Mouse (Mus musculus) kidney, postnatal 0 days (tissue): ENCODE data around the gene Prr29. TPM values are rescaled to one million over a fixed set of nuclear protein-coding genes. Genes with fewer than 3 reads are reported as not detected.

ENCODE experiments used
- ATAC-seq: fragments of 200-750 bp; cut with Nextera tagmentation; replicated peaks from 2 replicates; pipeline ENCODE4 v1.8.0; 2017; ENCODE audit warnings: low read depth, moderate number of reproducible peaks, moderate TSS enrichment, moderate library complexity; ENCODE audit not compliant: low FRiP score
- DNase-seq: peaks from one replicate; pipeline ENCODE4 v3.0.0-alpha.2; 2016; ENCODE audit warnings: low spot score
- H3K27ac ChIP-seq: fragments of 300-500 bp; sonication (generic); 2 replicates; pipeline ENCODE4 v1.5.1; 2014; ENCODE audit warnings: mild to moderate bottlenecking
- H3K27me3 ChIP-seq: fragments of 300-500 bp; sonication (generic); 2 replicates; pipeline ENCODE4 v1.6.1; 2014; ENCODE audit warnings: low read length, mixed read lengths; ENCODE audit not compliant: insufficient read depth
- H3K36me3 ChIP-seq: fragments of 300-500 bp; sonication (generic); 2 replicates; pipeline ENCODE4 v1.6.1; 2014; ENCODE audit warnings: low read length, mixed read lengths; ENCODE audit not compliant: insufficient read depth
- H3K4me1 ChIP-seq: fragments of 300-500 bp; sonication (generic); replicated peaks from 2 replicates; pipeline ENCODE4 v1.6.1; 2014; ENCODE audit warnings: antibody characterized with exemption, low read length, mixed read lengths; ENCODE audit not compliant: insufficient read depth
- H3K4me2 ChIP-seq: fragments of 300-500 bp; sonication (generic); 2 replicates; pipeline ENCODE4 v1.6.1; 2014; ENCODE audit warnings: mild to moderate bottlenecking, low read length, moderate library complexity, mixed read lengths
- H3K4me3 ChIP-seq: fragments of 300-500 bp; sonication (generic); replicated peaks from 2 replicates; pipeline ENCODE4 v1.5.1; 2014; ENCODE audit warnings: low read depth, low read length
- H3K9ac ChIP-seq: fragments of 300-500 bp; sonication (generic); 2 replicates; pipeline ENCODE4 v1.6.1; 2014; ENCODE audit warnings: low read depth, low read length
- H3K9me3 ChIP-seq: fragments of 300-500 bp; sonication (generic); replicated peaks from 2 replicates; pipeline ENCODE4 v1.6.1; 2016; ENCODE audit warnings: low read length, inconsistent platforms, mixed read lengths
- CTCF ChIP-seq: IDR thresholded peaks from 2 replicates; pipeline ENCODE4 v1.5.1; 2016; ENCODE audit warnings: antibody characterized with exemption, low read depth, mild to moderate bottlenecking, moderate library complexity
- WGBS: fragments of 180-500 bp; shearing (Covaris S2); extraction: QIAGEN DNeasy Blood & Tissue Kit; methylation state at CpG from one replicate; pipeline ENCODE4 v1.1.7; 2014; 5-methylcytosine and 5-hydroxymethylcytosine counted together
- polyA plus RNA-seq: library from polyadenylated mRNA; unstranded; fragments of >200 nt; fragmentation: Nextera tagmentation; extraction: Ambion mirVana; gene quantifications from 2 replicates; pipeline ENCODE4 v1.2.1, GENCODE M21; 2015

Gene Prr29
- polyA plus RNA-seq, 1 experiment from 2014 or later: 0.24 TPM

DNA sequence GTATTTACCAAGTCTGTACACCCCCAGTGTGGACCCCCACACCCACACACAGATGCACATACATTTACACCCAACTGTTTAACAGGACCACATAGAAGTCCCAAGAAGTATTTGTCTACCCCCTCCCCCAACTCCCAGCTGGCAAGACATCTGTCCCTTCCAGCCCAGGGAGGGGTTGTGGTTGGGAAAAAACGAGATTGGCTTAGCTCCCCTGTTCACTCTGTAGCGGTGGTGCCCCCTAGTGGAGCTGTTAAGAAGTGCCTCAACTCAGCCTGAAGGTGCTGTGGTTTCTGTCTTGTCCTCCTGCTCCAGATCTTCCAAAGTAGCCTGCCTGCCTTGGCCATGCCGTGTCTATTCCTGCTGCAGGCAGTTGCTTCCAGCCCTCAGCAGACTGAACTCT lies 1.0 kb downstream of the Prr29 start:
- H3K4me1 ChIP-seq: peaks cover 13% of the 10 kb centered on the region; the same call in 1 of the 2 replicates
- WGBS: 7% methylated on average over 3 of the region's 3 CpGs
- no peak overlapping the region for H3K9ac ChIP-seq
- no peak for ATAC-seq
- H3K4me2 ChIP-seq: no peak overlapping the region
- peak; percentile 95 for TF ChIP-seq CTCF
- H3K27me3 ChIP-seq: no peaks in the 10 kb centered on the region
- H3K27ac ChIP-seq: no peak overlapping the region
- DNase-seq: peak; percentile 88
- no peaks in the 10 kb centered on the region for H3K9me3 ChIP-seq
- no peak overlapping the region for H3K4me3 ChIP-seq
- H3K36me3 ChIP-seq: no peaks in the 10 kb centered on the region

DNA sequence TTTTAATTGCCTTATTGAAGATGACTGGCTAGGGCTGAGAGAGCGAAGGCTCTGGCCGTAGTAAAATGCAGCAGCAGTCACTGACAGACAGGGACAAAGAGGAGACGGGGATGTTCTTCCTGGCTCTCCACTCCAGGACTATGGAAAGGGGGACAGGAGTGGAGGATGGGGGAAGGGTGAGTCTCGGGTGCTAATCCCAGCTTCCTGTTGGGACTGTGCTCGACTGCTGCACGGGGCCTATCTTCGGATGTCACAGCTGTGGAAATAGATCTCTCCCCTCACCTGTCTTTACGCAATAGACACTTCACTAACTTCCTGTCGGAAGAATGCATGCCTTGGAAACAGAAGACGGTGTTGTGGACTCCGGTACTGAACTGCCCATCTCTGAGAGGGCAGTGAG lies 8.7 kb downstream of the Prr29 start:
- Histone ChIP-seq H3K9ac (no peak overlapping the region), H3K4me1 (no peaks in the 10 kb centered on the region), H3K4me2 (no peak overlapping the region), H3K36me3 (no peaks in the 10 kb centered on the region), H3K27me3 (no peaks in the 10 kb centered on the region), H3K9me3 (no peaks in the 10 kb centered on the region), H3K4me3 (no peak overlapping the region), H3K27ac (0 out of 2 replicates have a peak overlapping the region, but pooled peaks have one; percentile 4)
- WGBS: 36% methylated on average over 11 of the region's 11 CpGs
- ATAC-seq: 0 out of 2 replicates have a peak, but pooled peaks have one; percentile 13
- TF ChIP-seq CTCF: no peak
- no peak for DNase-seq

DNA sequence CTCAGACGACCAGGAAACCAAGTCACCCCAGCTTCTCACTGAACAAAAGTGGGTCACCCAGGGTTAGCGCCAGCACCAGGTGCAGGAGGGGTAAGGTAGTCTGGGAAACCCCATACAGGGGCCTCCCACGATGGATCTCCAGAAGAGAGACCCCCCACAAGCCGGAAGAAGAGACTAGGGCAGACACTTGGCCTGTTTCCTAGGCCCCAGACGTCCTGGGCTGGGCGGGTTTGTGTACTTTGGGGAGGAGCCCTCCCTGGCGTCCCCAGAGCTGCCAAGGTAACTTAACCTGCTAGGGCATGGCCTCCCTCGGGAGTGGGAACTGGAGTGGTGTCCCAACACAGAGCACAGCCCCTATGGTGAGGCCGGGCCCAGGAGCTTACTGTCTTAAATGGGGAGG lies 9.3 kb downstream of the Prr29 start:
- Histone ChIP-seq H3K4me3 (no peak overlapping the region), H3K9me3 (no peaks in the 10 kb centered on the region), H3K27me3 (no peaks in the 10 kb centered on the region), H3K4me1 (no peaks in the 10 kb centered on the region), H3K27ac (peak overlapping the region; percentile 4; the same call in 1 of the 2 replicates), H3K4me2 (no peak overlapping the region), H3K36me3 (no peaks in the 10 kb centered on the region), H3K9ac (no peak overlapping the region)
- DNase-seq: peak; percentile 43
- WGBS: 29% methylated on average over 9 of the region's 9 CpGs
- no peak; the same call in 1 of the 2 replicates for ATAC-seq
- no peak for TF ChIP-seq CTCF

DNA sequence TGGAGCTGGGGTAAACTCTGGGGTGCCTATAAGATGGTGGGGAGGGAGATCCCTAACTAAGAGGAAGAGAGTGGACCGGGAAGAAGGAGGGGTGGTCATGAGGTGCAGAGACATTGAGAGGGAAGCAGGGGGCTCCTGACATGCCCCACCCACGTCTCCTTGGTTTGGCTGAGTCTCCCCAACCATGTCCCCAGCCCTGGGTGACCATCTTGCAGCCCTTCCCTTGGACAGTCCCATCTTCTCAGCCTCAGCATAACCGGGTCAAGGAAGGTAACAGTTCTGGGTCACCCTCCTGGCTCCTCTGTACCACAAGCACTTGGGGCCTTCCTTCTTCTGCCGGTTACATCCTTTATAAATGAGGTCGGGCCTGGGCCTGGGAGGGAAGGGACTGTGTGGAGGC lies 9.7 kb downstream of the Prr29 start:
- 85% methylated on average over 5 of the region's 5 CpGs for WGBS
- DNase-seq (no peak), ATAC-seq (no peak)
- no peak overlapping the region; the same call in 1 of the 2 replicates for H3K27ac ChIP-seq
- H3K4me3 ChIP-seq: no peak overlapping the region
- H3K4me1 ChIP-seq: no peaks in the 10 kb centered on the region
- no peak overlapping the region for H3K4me2 ChIP-seq
- no peaks in the 10 kb centered on the region for H3K9me3 ChIP-seq
- no peaks in the 10 kb centered on the region for H3K27me3 ChIP-seq
- no peaks in the 10 kb centered on the region for H3K36me3 ChIP-seq
- no peak overlapping the region for H3K9ac ChIP-seq
- no peak for TF ChIP-seq CTCF

DNA sequence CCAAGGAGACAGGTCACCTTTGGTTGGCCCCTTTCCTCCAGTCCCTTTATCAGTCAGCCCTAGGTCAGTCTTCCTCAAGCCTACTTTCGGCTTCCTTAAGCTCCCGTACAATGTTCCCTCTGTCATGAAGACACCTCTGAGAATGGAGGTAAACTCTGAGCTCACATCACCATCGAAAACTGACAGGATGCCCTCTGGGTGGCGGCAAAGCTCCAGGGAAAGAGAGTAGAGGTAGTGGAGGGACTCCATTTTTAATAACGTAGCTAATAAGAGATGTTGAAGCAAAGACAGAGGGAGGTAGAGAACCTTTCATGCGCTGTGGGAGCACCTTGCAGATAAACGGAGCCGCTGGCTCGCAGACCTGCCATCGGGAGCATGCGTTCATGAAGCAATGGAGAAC lies 15.7 kb downstream of the Prr29 start:
- H3K4me1 ChIP-seq: no peaks in the 10 kb centered on the region
- peak overlapping the region; percentile 42 for H3K4me2 ChIP-seq
- no peaks in the 10 kb centered on the region for H3K9me3 ChIP-seq
- peak; percentile 58 for TF ChIP-seq CTCF
- H3K9ac ChIP-seq: no peak overlapping the region
- DNase-seq (peak; percentile 14), ATAC-seq (no peak)
- H3K27ac ChIP-seq: no peak overlapping the region
- WGBS: 75% methylated on average over 11 of the region's 11 CpGs
- H3K27me3 ChIP-seq: no peaks in the 10 kb centered on the region
- H3K36me3 ChIP-seq: no peaks in the 10 kb centered on the region
- H3K4me3 ChIP-seq: peak overlapping the region; percentile 11; the same call in 1 of the 2 replicates

DNA sequence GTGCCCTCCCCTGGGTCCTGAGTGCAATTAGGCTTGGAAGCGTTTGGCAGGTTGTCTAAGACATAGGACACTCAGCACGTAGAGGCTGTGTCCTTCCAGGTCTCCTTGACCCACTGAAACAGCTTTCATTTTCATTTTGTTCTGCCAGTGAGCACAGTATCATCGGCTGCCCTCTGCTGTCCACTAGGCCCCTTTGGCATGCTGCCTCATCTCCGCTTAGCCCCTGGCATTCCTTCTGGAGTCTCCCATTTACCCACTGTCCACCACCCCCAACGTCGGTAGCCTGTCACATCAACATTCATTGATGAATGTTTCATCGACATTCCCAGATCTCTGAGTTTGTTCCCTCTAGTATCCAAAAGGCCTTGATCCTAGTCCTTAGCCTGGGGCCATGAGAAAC lies 16.6 kb downstream of the Prr29 start:
- H3K9me3 ChIP-seq: no peaks in the 10 kb centered on the region
- H3K27ac ChIP-seq: peak overlapping the region; percentile 83
- H3K9ac ChIP-seq: 0 out of 2 replicates have a peak overlapping the region, but pooled peaks have one; percentile 5
- H3K4me1 ChIP-seq: no peaks in the 10 kb centered on the region
- H3K4me2 ChIP-seq: peak overlapping the region; percentile 18
- H3K4me3 ChIP-seq: peak overlapping the region; percentile 8
- peak; percentile 26; the same call in 1 of the 2 replicates for TF ChIP-seq CTCF
- DNase-seq: peak; percentile 14
- no peaks in the 10 kb centered on the region for H3K36me3 ChIP-seq
- ATAC-seq: no peak
- H3K27me3 ChIP-seq: no peaks in the 10 kb centered on the region
- 79% methylated on average over 7 of the region's 7 CpGs for WGBS

DNA sequence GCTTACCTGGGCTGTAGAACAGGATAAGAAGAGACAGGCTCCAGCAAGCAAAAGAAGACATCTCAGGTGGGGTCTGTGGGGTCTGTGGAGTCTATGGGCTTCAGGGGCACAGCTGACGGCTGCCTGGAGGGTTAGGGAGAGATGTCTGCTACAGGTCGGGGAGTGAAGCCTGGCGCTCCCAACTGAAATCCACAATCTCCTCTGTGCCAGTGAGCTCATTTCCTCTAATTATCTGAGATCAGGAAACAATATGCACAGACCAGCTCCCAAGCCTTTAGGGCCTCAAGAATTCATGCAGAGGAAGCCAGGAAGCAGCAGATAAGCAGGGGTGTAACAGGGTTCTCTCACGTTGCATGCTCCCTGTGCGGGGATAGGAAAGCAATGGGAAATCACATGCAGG lies 17.2 kb downstream of the Prr29 start:
- no peak for TF ChIP-seq CTCF
- Histone ChIP-seq H3K27ac (peak overlapping the region; percentile 83), H3K9me3 (no peaks in the 10 kb centered on the region), H3K4me3 (peak overlapping the region; percentile 8), H3K9ac (0 out of 2 replicates have a peak overlapping the region, but pooled peaks have one; percentile 5), H3K36me3 (no peaks in the 10 kb centered on the region), H3K4me1 (no peaks in the 10 kb centered on the region), H3K27me3 (no peaks in the 10 kb centered on the region), H3K4me2 (peak overlapping the region; percentile 14)
- ATAC-seq (no peak), DNase-seq (peak; percentile 54)
- WGBS: 58% methylated on average over 5 of the region's 5 CpGs
